In genomic region chr16:45810155-45810554, GRCm38 (mm10) we compare ENCODE assay signal across 10 mouse cellular contexts.
DNase-seq lines count a peak whose midpoint lies in the region; ATAC-seq and TF ChIP-seq lines count a peak whose summit lies in the region.
"Had no signal": no experiment of that assay in that cellular context is flagged by ENCODE, and none has a peak within 500 bp of the region (broad histone marks: within the 10 kb centered on the region; RNA-seq: fewer than 3 reads in every experiment).

No protein-coding gene starts in this region.

- no peaks in the 10 kb centered on the region for H3K9me3 ChIP-seq in kidney, postnatal 0 days (replicated peaks; ENCODE audit: low read length)
- H3K9me3 ChIP-seq in heart, embryonic 15.5 days (replicated peaks): no peaks in the 10 kb centered on the region
- no peaks in the 10 kb centered on the region for H3K9me3 ChIP-seq in liver, embryonic 13.5 days (replicated peaks)

- H3K4me2 ChIP-seq in kidney, postnatal 0 days (ENCODE audit: low read length): no peak overlapping the region
- no peak overlapping the region for H3K4me2 ChIP-seq in heart, embryonic 15.5 days
- H3K4me2 ChIP-seq in liver, embryonic 13.5 days: no peak overlapping the region

- peaks cover 6% of the 10 kb centered on the region; the same call in 1 of the 2 replicates for H3K4me1 ChIP-seq in kidney, postnatal 0 days (replicated peaks; ENCODE audit: insufficient read depth, low read length)
- H3K4me1 ChIP-seq in heart, embryonic 15.5 days (replicated peaks): peaks cover 19% of the 10 kb centered on the region
- H3K4me1 ChIP-seq in liver, embryonic 13.5 days (replicated peaks): 0 out of 2 replicates have a peak, but pooled peaks cover 5% of the 10 kb centered on the region

- peak; percentile 67 for DNase-seq in kidney, postnatal 0 days (ENCODE audit: low spot score)
- no peak for DNase-seq in kidney, postnatal 4 days
- no peak for DNase-seq in liver, embryonic 13.5 days
- DNase-seq in thymus, postnatal 10 days (ENCODE audit: low spot score in 2 of 2): peak; percentile 29
- no peak for DNase-seq in right cerebral cortex, postnatal 10 days (ENCODE audit: low spot score in 2 of 2)
- no peak for DNase-seq in cerebellum, postnatal 25 days
- DNase-seq: cerebellum, adult 11 months; kidney, postnatal 14 days had no signal

- H3K4me3 ChIP-seq in kidney, postnatal 0 days (replicated peaks; ENCODE audit: low read depth, low read length): no peak overlapping the region
- H3K4me3 ChIP-seq in heart, embryonic 15.5 days: no peak overlapping the region
- no peak overlapping the region for H3K4me3 ChIP-seq in liver, embryonic 13.5 days (replicated peaks)

- H3K27me3 ChIP-seq in kidney, postnatal 0 days (ENCODE audit: insufficient read depth, low read length): no peaks in the 10 kb centered on the region
- H3K27me3 ChIP-seq in heart, embryonic 15.5 days: no peaks in the 10 kb centered on the region
- no peaks in the 10 kb centered on the region for H3K27me3 ChIP-seq in liver, embryonic 13.5 days

- no peak; the same call in 1 of the 2 replicates for ATAC-seq in kidney, postnatal 0 days (replicated peaks; ENCODE audit: low FRiP score, low read depth)
- no peak; the same call in 1 of the 2 replicates for ATAC-seq in heart, embryonic 15.5 days (replicated peaks; ENCODE audit: insufficient number of reproducible peaks, insufficient read depth, low FRiP score, low read depth)
- ATAC-seq in liver, embryonic 13.5 days (ENCODE audit: low read depth): peak; percentile 64
- ATAC-seq in frontal cortex, adult (ENCODE audit: low TSS enrichment): no peak

- 35% methylated on average over 2 of the region's 2 CpGs for WGBS in kidney, postnatal 0 days
- 51% methylated on average over 2 of the region's 2 CpGs for WGBS in heart, embryonic 15.5 days
- 35% methylated on average over 2 of the region's 2 CpGs for WGBS in liver, embryonic 13.5 days (ENCODE audit: insufficient replicate concordance)

- H3K36me3 ChIP-seq in kidney, postnatal 0 days (ENCODE audit: insufficient read depth, low read length): peaks cover 19% of the 10 kb centered on the region
- H3K36me3 ChIP-seq in heart, embryonic 15.5 days: peaks cover 25% of the 10 kb centered on the region
- no peaks in the 10 kb centered on the region for H3K36me3 ChIP-seq in liver, embryonic 13.5 days

- H3K27ac ChIP-seq in kidney, postnatal 0 days: no peak overlapping the region
- H3K27ac ChIP-seq in heart, embryonic 15.5 days: peak overlapping the region; percentile 67
- H3K27ac ChIP-seq in liver, embryonic 13.5 days: no peak overlapping the region

- TF ChIP-seq CTCF in kidney, postnatal 0 days (IDR thresholded peaks at IDR 0.05; ENCODE audit: low read depth): no peak

- no peak overlapping the region for H3K9ac ChIP-seq in kidney, postnatal 0 days (ENCODE audit: low read depth, low read length)
- H3K9ac ChIP-seq in heart, embryonic 15.5 days: no peak overlapping the region
- H3K9ac ChIP-seq in liver, embryonic 13.5 days: no peak overlapping the region

Comparison
In these comparisons a context has a peak if more than half of its experiments do, and no peak if none do; other contexts are left out.
1. DNase-seq: peak in kidney, postnatal 0 days (single experiment) and thymus, postnatal 10 days (2 of 2); none in kidney, postnatal 4 days (0 of 2), liver, embryonic 13.5 days (single experiment), right cerebral cortex, postnatal 10 days (0 of 2) and cerebellum, postnatal 25 days (0 of 2).